Mouse (Mus musculus): ENCODE data around the gene Spata48. TPM values are rescaled to one million over a fixed set of nuclear protein-coding genes. Genes with fewer than 3 reads are reported as not detected.

Gene Spata48
- total RNA-seq, 2 experiments from 2014 or later: 0.27 to 1.3 TPM

DNA sequence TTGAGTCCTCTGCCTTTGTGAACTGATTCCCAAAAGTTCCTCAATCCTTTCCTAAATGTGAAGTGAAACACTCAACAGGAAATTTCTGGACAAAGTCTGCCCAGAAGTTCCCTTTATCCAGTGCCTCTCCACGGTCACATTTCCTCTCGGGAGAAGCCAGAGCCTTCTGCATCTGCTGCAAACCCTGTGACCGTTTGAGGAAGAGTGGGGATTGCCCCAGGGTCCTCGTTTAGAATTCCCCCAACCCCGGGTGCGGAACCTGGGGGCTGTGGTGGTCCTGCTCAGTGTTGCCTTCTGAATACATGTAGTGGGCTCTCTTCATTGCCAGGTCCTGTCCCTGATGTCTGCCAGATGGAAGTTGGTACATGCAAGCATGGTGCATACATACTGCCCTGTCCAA is 67.3 kb downstream of the Spata48 start:
- DNase-seq (ENCODE audit: low spot score in 2 of 2): no peak

GRCm38 (mm10) chr11:11530126-11530525 is 68.2 kb downstream of the Spata48 start:
- DNase-seq (ENCODE audit: low spot score in 2 of 2): no peak

DNA sequence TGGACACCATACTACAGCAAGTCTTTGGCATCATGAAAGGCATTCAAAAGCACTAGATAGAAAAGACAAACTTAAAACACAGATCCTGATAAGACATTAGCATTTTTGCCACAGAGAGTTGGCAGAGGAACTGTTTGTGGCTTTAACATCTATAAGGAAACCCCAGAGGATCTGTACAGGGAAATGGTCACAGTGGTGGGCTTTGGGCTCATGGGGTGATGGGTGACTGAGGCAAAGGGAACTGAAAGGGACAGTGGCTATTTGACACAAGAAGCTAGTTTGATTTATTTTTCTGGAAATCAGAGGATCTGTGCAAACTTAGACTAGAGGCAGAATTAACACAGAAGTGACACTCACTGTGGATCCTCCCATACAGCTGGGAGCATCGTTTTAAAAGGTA is 74.4 kb downstream of the Spata48 start:
- no peak for DNase-seq (ENCODE audit: low spot score in 2 of 2)

GRCm38 (mm10) chr11:11545948-11546347 is 84.1 kb downstream of the Spata48 start:
- DNase-seq (ENCODE audit: low spot score in 2 of 2): no peak

- DNase-seq (ENCODE audit: low spot score in 2 of 2): no peak
These were observed 85.1 kb downstream of the Spata48 start for GRCm38 (mm10) chr11:11546903-11547511.

GRCm38 (mm10) chr11:11547597-11548240 is 85.8 kb downstream of the Spata48 start:
- DNase-seq (ENCODE audit: low spot score in 2 of 2): no peak

DNA sequence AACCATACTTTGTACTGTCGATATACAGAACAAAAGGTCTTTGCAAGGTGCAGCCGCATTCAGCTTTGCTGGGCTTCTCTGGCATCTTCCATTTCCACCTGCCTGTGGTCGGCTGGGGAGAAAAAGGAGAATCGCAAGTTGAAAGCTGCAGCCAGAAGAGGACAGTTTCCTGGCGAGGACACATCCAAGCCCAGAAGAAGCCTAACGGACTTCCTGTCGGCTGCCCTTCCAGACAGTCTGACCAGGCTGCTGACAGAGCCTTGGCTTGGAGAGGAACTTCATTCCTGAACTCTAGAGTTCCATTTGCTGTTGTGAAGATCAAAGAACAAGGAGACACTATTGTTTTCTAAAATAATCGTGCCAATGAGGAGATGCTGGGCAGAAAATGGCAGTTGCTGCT is 93.7 kb downstream of the Spata48 start:
- DNase-seq (ENCODE audit: low spot score in 2 of 2): no peak

- DNase-seq (ENCODE audit: low spot score in 2 of 2): no peak
These were observed 94.3 kb downstream of the Spata48 start for GRCm38 (mm10) chr11:11556186-11556585.

- peak; percentile 52 to 66 for DNase-seq (ENCODE audit: low spot score in 2 of 2)
These were observed 95.5 kb downstream of the Spata48 start for GRCm38 (mm10) chr11:11557173-11557967.

DNA sequence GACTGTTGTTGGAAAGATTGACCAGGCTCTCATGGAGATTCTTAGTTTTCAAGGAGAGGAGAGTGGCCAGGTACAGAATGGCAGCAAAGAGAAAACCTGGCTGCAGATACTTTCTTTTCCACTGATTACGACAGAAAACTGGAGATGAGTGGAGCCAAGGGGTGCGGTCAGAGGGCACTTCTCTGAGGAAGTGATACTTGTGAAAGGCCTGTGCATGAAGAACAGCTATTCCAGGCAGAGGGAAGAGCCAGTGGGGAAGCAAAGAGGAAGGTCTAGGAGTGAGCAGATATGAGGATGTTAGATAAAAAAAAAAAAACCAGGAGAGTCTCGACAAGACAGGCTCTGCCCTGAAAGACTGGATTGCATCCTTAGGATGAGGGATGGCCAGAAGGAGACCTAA is 96.8 kb downstream of the Spata48 start:
- no peak for DNase-seq (ENCODE audit: low spot score in 2 of 2)

GRCm38 (mm10) chr11:11559099-11559686 is 97.3 kb downstream of the Spata48 start:
- no peak for DNase-seq (ENCODE audit: low spot score in 2 of 2)

DNA sequence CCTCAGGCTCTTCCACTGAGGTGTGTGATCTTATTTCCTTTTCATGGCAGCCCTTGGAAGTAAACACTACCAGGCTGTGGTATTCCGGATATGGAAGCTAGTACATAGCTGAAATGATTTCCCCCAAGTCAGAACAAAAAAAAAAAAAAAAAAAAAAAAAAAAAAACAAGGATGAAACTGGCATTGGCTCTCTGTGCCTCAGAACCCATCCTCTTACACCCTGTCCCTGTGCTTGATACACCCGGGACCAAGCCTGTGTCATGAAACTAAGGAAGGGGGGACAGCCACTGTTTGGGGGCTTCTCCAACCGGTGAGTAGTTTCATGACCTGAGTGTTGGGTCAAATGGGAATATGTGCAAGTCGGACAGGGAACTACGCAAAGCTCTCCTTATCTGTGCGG is 99.2 kb downstream of the Spata48 start:
- DNase-seq (ENCODE audit: low spot score in 2 of 2): no peak

GRCm38 (mm10) chr11:11564266-11565044 is 102.6 kb downstream of the Spata48 start:
- no peak for DNase-seq (ENCODE audit: low spot score in 2 of 2)

Other genes with a start within 250 kb of the Spata48 start
- under 1 TPM; 0.23 to 0.38 TPM for gene Zpbp, start 314 bp downstream of the Spata48 start, total RNA-seq (2021)
- not detected for gene 4930512M02Rik, start 165.7 kb downstream of the Spata48 start, total RNA-seq (2021)
- 1 to 10 TPM; 2.6 to 3.9 TPM for gene Ikzf1, start 222.9 kb downstream of the Spata48 start, total RNA-seq (2021)

Measured in adrenal gland, adult 18-20 months (tissue).